Mouse (Mus musculus) retina, adult 2 months (tissue): ENCODE measurements at regions not wholly inside any gene's neighbourhood (a gene's known extent, or its start where the extent isn't known, plus 50 kb on each side); places are given as distances from the start of the nearest gene placed in this dataset.

ENCODE experiments used
- DNase-seq: peaks from one replicate; pipeline ENCODE4 v3.0.0-alpha.2; 2012; ENCODE audit warnings: low read depth, low spot score

- DNase-seq, result no peak
Observed at GRCm38 (mm10) chr1:23462411-23462810, 64.8 kb upstream of the Ogfrl1 start.

- no peak for DNase-seq
Observed at GRCm38 (mm10) chr1:23464081-23464480, 66.5 kb upstream of the Ogfrl1 start.

GRCm38 (mm10) chr1:23466340-23466739, 68.8 kb upstream of the Ogfrl1 start:
- DNase-seq, result no peak

GRCm38 (mm10) chr1:23467405-23467804, 69.8 kb upstream of the Ogfrl1 start:
- DNase-seq, result no peak

- no peak for DNase-seq
Observed at GRCm38 (mm10) chr1:23480776-23481320, 83.3 kb upstream of the Ogfrl1 start.

- DNase-seq, result no peak
Observed at GRCm38 (mm10) chr1:23484566-23484965, 87.0 kb upstream of the Ogfrl1 start.

- DNase-seq, result no peak
Observed at GRCm38 (mm10) chr1:23485150-23485775, 87.7 kb upstream of the Ogfrl1 start.

GRCm38 (mm10) chr1:23487031-23487430, 89.5 kb upstream of the Ogfrl1 start:
- no peak for DNase-seq

- DNase-seq, result no peak
Observed at GRCm38 (mm10) chr1:23490640-23491039, 93.1 kb upstream of the Ogfrl1 start.

- DNase-seq, result no peak
Observed at GRCm38 (mm10) chr1:23491041-23491440, 93.5 kb upstream of the Ogfrl1 start.

- no peak for DNase-seq
Observed at GRCm38 (mm10) chr1:23492981-23493380, 95.4 kb upstream of the Ogfrl1 start.

GRCm38 (mm10) chr1:23495412-23495811, 97.8 kb upstream of the Ogfrl1 start:
- DNase-seq, result no peak

- no peak for DNase-seq
Observed at GRCm38 (mm10) chr1:23520113-23520512, 122.5 kb upstream of the Ogfrl1 start.

- no peak for DNase-seq
Observed at GRCm38 (mm10) chr1:23532659-23533058, 135.1 kb upstream of the Ogfrl1 start.

GRCm38 (mm10) chr1:23536621-23537020, 139.0 kb upstream of the Ogfrl1 start:
- no peak for DNase-seq

GRCm38 (mm10) chr1:23538419-23538818, 140.8 kb upstream of the Ogfrl1 start:
- no peak for DNase-seq

GRCm38 (mm10) chr1:23540594-23540993, 143.0 kb upstream of the Ogfrl1 start:
- no peak for DNase-seq

- no peak for DNase-seq
Observed at GRCm38 (mm10) chr1:23555794-23556193, 158.2 kb upstream of the Ogfrl1 start.

GRCm38 (mm10) chr1:23568106-23568505, 170.5 kb upstream of the Ogfrl1 start:
- no peak for DNase-seq

- no peak for DNase-seq
Observed at GRCm38 (mm10) chr1:23574461-23574860, 176.9 kb upstream of the Ogfrl1 start.

GRCm38 (mm10) chr1:23575005-23575404, 177.4 kb upstream of the Ogfrl1 start:
- DNase-seq, result no peak

- no peak for DNase-seq
Observed at GRCm38 (mm10) chr1:23575515-23575914, 177.9 kb upstream of the Ogfrl1 start.

- DNase-seq, result no peak
Observed at GRCm38 (mm10) chr1:23576150-23576549, 178.6 kb upstream of the Ogfrl1 start.
